Mouse (Mus musculus): ENCODE measurements around the gene Cbx4. TPM values are rescaled to one million over a fixed set of nuclear protein-coding genes. Genes with fewer than 3 reads are reported as not detected.

Cbx4 gene
- polyA plus RNA-seq, 1 experiment: 49.2 TPM

DNA sequence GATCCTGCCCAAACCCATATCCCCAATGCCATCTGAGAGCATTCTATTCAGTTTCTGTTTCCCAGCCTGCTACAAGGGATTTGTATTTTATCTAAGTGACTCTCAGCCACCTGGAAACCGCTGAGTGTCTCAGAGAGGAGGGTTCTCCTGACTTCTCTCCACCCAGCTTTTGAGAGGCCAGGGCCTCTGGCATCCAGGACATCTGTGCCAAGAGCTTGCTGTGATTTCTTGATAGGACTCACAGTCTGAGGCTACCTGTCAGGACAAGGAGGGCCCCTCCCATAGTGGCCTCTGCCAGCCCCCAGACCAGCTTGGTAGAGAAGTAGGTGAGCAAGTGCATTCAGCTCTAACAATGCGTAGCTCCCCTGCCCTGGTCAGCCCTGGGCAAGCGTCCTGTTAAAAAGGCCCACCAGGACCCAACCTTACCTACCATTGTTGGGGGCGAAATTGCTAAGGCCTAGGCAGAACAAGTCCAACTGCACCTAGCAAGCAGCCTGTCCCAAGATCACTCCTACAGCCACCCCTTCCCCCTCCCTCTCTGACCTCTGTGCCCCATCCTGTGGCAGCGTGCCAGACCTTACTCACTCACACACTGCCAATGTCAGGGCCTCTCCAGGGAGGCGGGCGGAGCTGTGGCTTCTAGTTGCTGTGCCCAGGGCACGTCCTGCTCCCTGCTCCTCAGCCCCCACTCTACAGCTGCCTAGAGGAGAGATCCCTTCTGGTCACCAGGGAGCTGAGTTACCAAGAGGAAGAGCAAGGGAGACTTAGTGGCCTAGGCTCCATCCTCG, 41.9 kb upstream of the Cbx4 start:
- peaks cover 11% of the 10 kb centered on the region for H3K9me3 ChIP-seq

DNA sequence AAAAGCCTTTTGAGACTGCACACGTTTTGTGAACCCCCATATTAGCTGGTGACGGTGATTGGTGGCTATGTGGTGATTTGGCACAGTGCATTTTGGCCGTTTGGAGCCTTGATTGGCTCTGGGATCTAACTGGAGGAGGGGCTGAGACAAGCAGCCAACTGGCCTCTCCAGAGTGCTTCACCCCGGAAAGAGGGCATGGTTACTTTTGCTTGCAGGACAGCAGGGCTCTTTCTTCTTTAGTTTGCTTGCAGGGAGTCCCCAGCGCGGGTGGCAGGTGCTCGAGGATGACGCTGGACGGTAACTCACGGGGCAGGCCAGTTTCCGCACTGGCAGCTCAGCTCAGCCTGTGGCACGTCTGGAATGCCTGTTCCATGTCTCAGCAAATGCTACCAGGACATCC, 41.1 kb upstream of the Cbx4 start:
- Histone ChIP-seq H3K4me1 (peaks cover 45% of the 10 kb centered on the region), H3K4me3 (replicated peaks) (no peak overlapping the region), H3K36me3 (replicated peaks; ENCODE audit: low read length) (no peaks in the 10 kb centered on the region), H3K27me3 (replicated peaks) (peaks cover 91% of the 10 kb centered on the region), H3K9me3 (peaks cover 11% of the 10 kb centered on the region)
- TF ChIP-seq GATA1 (IDR thresholded peaks at IDR 0.05; ENCODE audit: borderline replicate concordance, low read length) (no peak), FLI1 (IDR thresholded peaks at IDR 0.05; ENCODE audit: low read length) (no peak)

More for the DNA sequence above, 41.9 kb upstream of the Cbx4 start:
- peaks cover 44% of the 10 kb centered on the region for H3K4me1 ChIP-seq
- no peaks in the 10 kb centered on the region for H3K36me3 ChIP-seq (replicated peaks; ENCODE audit: low read length)
- TF ChIP-seq FLI1 (IDR thresholded peaks at IDR 0.05; ENCODE audit: low read length) (no peak), GATA1 (IDR thresholded peaks at IDR 0.05; ENCODE audit: borderline replicate concordance, low read length) (no peak)
- peaks cover 89% of the 10 kb centered on the region for H3K27me3 ChIP-seq (replicated peaks)
- peak overlapping the region; percentile 67 for H3K4me3 ChIP-seq (replicated peaks)

DNA sequence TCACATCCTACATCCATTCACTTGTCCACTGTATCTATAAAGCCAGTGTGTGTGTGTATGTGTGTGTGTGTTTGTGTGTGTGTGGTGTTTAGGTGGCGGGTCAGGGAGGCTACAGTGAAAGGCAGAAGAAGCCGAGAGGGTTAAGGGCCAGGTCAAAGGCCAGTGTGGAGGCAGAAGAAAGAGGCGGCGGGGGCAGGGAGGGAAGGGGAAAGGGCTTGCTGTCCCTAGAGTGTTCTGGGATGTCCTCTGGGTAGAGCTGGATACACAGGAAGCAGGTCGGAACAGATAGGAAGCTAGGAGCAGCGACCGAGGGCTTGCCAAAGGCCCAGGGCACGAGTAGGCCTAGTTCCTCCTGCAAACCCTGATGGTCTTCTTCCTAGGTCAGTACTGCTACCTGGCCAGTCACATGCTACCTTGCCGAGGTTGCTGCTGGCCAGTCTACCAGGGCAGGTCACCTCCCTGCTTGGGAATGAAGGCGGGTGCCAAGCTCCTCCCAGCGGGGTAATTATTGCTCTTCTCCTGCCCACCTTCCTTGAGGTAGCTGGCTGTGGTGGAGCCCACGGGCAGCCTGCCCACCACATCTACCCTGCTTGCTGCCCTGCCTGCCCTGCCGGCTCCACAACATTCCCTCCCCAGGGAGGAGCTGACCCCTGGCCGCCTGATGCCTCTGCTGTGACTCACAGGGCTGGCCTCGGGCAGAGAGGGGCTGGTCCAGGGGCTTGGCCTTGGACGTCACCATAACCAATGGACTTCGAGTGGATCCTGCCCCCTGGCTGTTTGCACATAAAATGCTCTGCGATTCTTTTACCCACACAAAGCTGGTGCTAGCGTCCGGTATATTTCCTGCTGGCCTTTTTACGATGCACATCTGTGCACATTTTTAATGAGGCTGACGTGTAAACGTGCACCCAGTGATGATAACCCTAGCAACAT, 40.2 kb upstream of the Cbx4 start:
- peak overlapping the region; percentile 14 for H3K4me3 ChIP-seq (replicated peaks)
- peaks cover 45% of the 10 kb centered on the region for H3K4me1 ChIP-seq
- peaks cover 90% of the 10 kb centered on the region for H3K27me3 ChIP-seq (replicated peaks)
- TF ChIP-seq FLI1 (IDR thresholded peaks at IDR 0.05; ENCODE audit: low read length) (no peak), GATA1 (IDR thresholded peaks at IDR 0.05; ENCODE audit: borderline replicate concordance, low read length) (no peak)
- peaks cover 8% of the 10 kb centered on the region for H3K9me3 ChIP-seq
- H3K36me3 ChIP-seq (replicated peaks; ENCODE audit: low read length): no peaks in the 10 kb centered on the region

DNA sequence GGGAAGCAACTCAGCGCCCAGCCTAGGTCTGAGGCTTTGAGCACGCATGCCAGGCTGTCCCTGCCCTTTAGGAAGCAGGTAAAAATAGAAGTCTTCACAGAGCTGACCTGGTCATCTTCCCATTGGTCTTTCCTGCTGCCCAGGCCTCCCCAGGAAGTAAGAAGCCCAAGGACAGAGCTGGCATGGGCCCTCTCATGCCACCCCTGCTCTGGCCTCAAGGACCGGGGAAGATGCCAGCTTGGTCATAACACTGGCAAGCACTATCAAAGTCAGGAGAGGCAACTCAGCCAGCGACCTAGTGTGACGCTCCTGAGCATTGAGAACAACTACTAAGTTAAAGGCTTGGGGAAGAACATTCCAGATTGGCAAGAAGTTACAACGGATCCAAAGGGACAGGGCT, 38.5 kb upstream of the Cbx4 start:
- no peak for TF ChIP-seq FLI1 (IDR thresholded peaks at IDR 0.05; ENCODE audit: low read length)
- no peak for TF ChIP-seq GATA1 (IDR thresholded peaks at IDR 0.05; ENCODE audit: borderline replicate concordance, low read length)
- no peak overlapping the region for H3K4me3 ChIP-seq (replicated peaks)
- H3K27me3 ChIP-seq (replicated peaks): peaks cover 94% of the 10 kb centered on the region
- no peaks in the 10 kb centered on the region for H3K9me3 ChIP-seq
- no peaks in the 10 kb centered on the region for H3K36me3 ChIP-seq (replicated peaks; ENCODE audit: low read length)
- H3K4me1 ChIP-seq: peaks cover 45% of the 10 kb centered on the region

DNA sequence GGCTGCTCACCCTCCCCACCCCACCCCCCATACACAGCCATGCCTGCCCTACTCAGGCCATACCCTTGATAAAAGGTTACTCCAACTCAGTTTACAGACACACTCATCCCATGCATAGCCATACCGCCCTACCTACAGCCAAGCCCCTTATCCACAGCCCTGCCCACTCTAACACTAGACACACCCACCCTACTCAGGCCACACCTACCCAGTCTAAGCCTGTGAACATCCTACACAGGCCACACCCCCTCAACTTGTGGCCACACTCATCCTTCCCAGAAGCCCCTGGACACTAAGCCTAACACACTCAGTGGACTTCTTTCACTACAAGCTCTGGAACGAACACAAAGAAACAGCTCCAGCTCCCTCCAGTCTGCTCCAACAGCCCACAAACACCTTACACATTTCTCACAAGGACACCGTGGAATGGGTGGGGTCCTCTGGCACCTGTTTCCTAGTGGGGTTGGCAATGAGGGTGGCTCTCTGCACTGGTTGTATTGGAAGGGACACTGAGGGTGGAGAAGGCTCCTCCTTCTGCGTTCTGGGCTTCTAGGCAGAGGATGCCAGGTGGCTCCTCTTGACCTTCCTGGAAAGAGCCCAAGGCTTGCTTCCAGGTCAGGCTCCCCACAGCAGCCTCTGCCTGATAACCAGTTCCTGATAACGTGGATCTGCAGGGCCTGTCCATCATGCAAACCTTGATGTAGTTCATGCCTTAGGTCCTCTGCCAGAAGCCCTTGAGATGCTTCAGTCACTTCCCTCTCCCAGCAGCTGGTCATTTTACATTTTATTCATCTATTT, 37.7 kb upstream of the Cbx4 start:
- Histone ChIP-seq H3K4me1 (peaks cover 38% of the 10 kb centered on the region), H3K27me3 (replicated peaks) (peaks cover 94% of the 10 kb centered on the region), H3K9me3 (no peaks in the 10 kb centered on the region), H3K4me3 (replicated peaks) (no peak overlapping the region), H3K36me3 (replicated peaks; ENCODE audit: low read length) (no peaks in the 10 kb centered on the region)
- TF ChIP-seq GATA1 (IDR thresholded peaks at IDR 0.05; ENCODE audit: borderline replicate concordance, low read length): no peak
- no peak for TF ChIP-seq FLI1 (IDR thresholded peaks at IDR 0.05; ENCODE audit: low read length)

DNA sequence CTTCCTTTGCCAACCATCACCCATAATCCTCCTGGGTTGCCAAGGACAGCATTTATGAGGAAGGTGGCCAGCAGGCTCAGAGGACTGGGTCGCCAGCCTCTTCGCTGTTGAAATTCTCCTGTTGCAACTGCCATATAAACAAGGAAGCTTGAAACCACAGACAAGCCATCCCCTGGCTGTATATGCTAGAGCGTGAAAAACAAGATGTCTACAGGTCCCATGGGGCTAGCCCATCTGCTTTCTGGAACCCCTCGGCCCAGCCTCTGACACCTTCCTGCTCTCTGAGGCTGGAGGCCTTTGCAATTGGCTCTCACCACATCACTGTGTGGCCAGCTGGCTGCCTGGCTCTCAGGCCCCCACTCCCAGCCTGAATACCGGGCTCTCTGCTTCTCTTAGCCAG, 36.4 kb upstream of the Cbx4 start:
- H3K4me1 ChIP-seq: peaks cover 30% of the 10 kb centered on the region

DNA sequence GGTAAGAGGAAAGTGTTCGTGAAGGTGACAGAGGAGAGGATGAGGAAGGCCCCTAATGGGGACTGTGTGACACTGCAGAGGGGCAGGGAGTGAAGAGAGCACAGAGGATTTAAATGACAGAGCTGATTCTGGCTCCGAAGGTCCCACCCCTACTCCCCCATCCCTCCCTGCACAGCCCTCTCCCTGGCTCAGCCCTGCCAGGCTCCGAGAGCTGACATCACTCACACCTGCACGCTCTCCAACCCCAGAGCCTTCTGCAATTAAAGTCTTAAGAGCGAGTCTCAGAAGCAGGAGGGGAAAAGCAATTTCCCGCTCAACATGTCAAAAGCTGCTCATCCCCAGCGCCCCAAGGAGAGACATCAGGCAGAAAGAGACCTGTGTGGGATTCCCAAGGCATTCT, 32.9 kb upstream of the Cbx4 start:
- peaks cover 21% of the 10 kb centered on the region for H3K4me1 ChIP-seq
- peaks cover 84% of the 10 kb centered on the region for H3K27me3 ChIP-seq (replicated peaks)
- H3K9me3 ChIP-seq: peaks cover 2% of the 10 kb centered on the region
- TF ChIP-seq GATA1 (IDR thresholded peaks at IDR 0.05; ENCODE audit: borderline replicate concordance, low read length) (no peak), FLI1 (IDR thresholded peaks at IDR 0.05; ENCODE audit: low read length) (no peak)
- no peaks in the 10 kb centered on the region for H3K36me3 ChIP-seq (replicated peaks; ENCODE audit: low read length)
- H3K4me3 ChIP-seq (replicated peaks): no peak overlapping the region

More for the DNA sequence above, 36.4 kb upstream of the Cbx4 start:
- TF ChIP-seq FLI1 (IDR thresholded peaks at IDR 0.05; ENCODE audit: low read length): no peak
- no peak for TF ChIP-seq GATA1 (IDR thresholded peaks at IDR 0.05; ENCODE audit: borderline replicate concordance, low read length)
- no peaks in the 10 kb centered on the region for H3K36me3 ChIP-seq (replicated peaks; ENCODE audit: low read length)
- H3K27me3 ChIP-seq (replicated peaks): peaks cover 92% of the 10 kb centered on the region
- H3K4me3 ChIP-seq (replicated peaks): no peak overlapping the region
- no peaks in the 10 kb centered on the region for H3K9me3 ChIP-seq

DNA sequence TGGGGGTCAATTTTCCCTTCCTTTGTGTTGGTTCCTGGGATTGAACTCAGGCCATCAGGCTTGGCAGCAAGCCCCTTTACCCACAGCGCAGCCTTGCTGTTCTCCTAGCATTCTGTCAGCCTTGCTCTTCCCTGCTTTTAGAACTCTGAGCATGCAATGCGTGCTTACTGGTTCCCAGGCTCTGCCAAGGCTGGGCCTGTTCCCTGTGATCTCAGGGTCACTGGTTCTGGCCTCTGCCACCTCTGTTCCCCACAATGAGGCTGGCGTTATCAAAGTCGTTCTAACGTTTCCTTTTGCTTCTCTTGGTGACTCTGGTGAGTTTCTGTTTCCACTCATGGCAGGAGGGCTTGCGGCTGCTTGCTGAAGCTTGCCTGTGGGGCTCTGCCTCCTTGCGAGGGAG, 31.9 kb upstream of the Cbx4 start:
- Histone ChIP-seq H3K9me3 (peaks cover 10% of the 10 kb centered on the region), H3K4me3 (replicated peaks) (no peak overlapping the region), H3K27me3 (replicated peaks) (peaks cover 82% of the 10 kb centered on the region), H3K4me1 (peaks cover 11% of the 10 kb centered on the region; the same call in 1 of the 2 replicates), H3K36me3 (replicated peaks; ENCODE audit: low read length) (no peaks in the 10 kb centered on the region)
- TF ChIP-seq FLI1 (IDR thresholded peaks at IDR 0.05; ENCODE audit: low read length): no peak

DNA sequence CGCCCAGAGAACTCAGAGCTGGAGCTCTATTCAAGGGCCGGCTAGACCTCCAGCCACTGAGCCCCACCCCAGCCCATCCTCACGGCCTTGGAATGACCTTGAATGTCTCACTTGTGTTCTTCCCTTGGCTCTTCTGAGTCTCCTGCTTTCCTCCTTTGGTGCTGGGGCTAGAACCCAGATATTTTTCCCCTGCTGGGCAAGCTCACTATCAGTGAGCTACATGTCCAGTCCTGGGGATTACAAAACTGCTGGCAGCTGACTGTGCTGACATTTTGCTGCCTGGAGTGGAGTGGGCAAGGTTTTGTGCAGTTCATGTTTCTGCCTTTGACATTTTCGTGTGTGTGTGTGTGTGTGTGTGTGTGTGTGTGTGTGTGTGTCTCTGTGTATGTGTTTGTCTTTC, 31.0 kb upstream of the Cbx4 start:
- Histone ChIP-seq H3K27me3 (replicated peaks) (peaks cover 81% of the 10 kb centered on the region), H3K9me3 (peaks cover 14% of the 10 kb centered on the region), H3K4me1 (peaks cover 9% of the 10 kb centered on the region; the same call in 1 of the 2 replicates), H3K4me3 (replicated peaks) (no peak overlapping the region), H3K36me3 (replicated peaks; ENCODE audit: low read length) (no peaks in the 10 kb centered on the region)
- TF ChIP-seq FLI1 (IDR thresholded peaks at IDR 0.05; ENCODE audit: low read length): no peak
- TF ChIP-seq GATA1 (IDR thresholded peaks at IDR 0.05; ENCODE audit: borderline replicate concordance, low read length): no peak

Measured in megakaryocyte, embryonic 14.5 days (primary cell).